In genomic region chr11:68871748-68872147, GRCm38 (mm10) we compare ENCODE assay signal across 7 mouse cellular contexts. TPM values are rescaled to one million over a fixed set of nuclear protein-coding genes. Genes with fewer than 3 reads are reported as not detected.
A peak's percentile ranks its signal among the peaks of the same experiment; 100 is the strongest.
DNase-seq lines count a peak whose midpoint lies in the region; ATAC-seq and TF ChIP-seq lines count a peak whose summit lies in the region.

Ndel1 (minus strand) TSS chr11:68871858.

- no peaks in the 10 kb centered on the region for H3K36me3 ChIP-seq in G1E (replicated peaks)
- no peaks in the 10 kb centered on the region for H3K36me3 ChIP-seq in hindbrain, embryonic 15.5 days

- DNase-seq in G1E (ENCODE audit: low spot score): no peak
- DNase-seq in adrenal gland, postnatal 14 days: peak; percentile 90
- peak; percentile 30 to 44 for DNase-seq in gastrocnemius, adult 8-10 months (ENCODE audit: low spot score in 2 of 2)
- DNase-seq in left cerebral cortex, postnatal 25 days (ENCODE audit: low spot score in 2 of 2): no peak
- no peak for DNase-seq in right cerebral cortex, postnatal 25 days

- H3K4me1 ChIP-seq in G1E (ENCODE audit: insufficient read depth, low read depth, low read length): no peaks in the 10 kb centered on the region
- H3K4me1 ChIP-seq in hindbrain, embryonic 15.5 days (replicated peaks): no peaks in the 10 kb centered on the region

- H3K9ac ChIP-seq in hindbrain, embryonic 15.5 days: no peak within 1 kb of the TSS

- H3K27ac ChIP-seq in hindbrain, embryonic 15.5 days (replicated peaks): no peak within 1 kb of the TSS

- ATAC-seq in G1E (ENCODE audit: extremely low read depth, insufficient number of reproducible peaks, low FRiP score, poor library complexity, severe bottlenecking): no peak
- no peak for ATAC-seq in hindbrain, embryonic 15.5 days (ENCODE audit: low FRiP score, low read depth)
- ATAC-seq in megakaryocyte progenitor cell, adult 5-6 weeks (replicated peaks; ENCODE audit: poor library complexity): peak; percentile 99

- H3K9me3 ChIP-seq in G1E (replicated peaks): no peaks in the 10 kb centered on the region
- H3K9me3 ChIP-seq in hindbrain, embryonic 15.5 days: no peaks in the 10 kb centered on the region

- intact Hi-C loops in left cerebral cortex, postnatal 25 days (cut with DNase I): loop anchor here (10.0 kb wide), 2 partner anchors 307 to 387 kb away; no protein-coding TSS in a partner anchor

- TF ChIP-seq CTCF in G1E (IDR thresholded peaks at IDR 0.05; ENCODE audit: low read depth, low read length): no peak

- H3K4me3 ChIP-seq in G1E (ENCODE audit: low read depth, low read length): no peak within 1 kb of the TSS
- H3K4me3 ChIP-seq in hindbrain, embryonic 15.5 days: no peak within 1 kb of the TSS

- H3K4me2 ChIP-seq in hindbrain, embryonic 15.5 days: no peak within 1 kb of the TSS

- peaks cover 24% of the 10 kb centered on the region; the same call in 1 of the 2 replicates for H3K27me3 ChIP-seq in G1E (ENCODE audit: insufficient read depth, low read length)
- no peaks in the 10 kb centered on the region for H3K27me3 ChIP-seq in hindbrain, embryonic 15.5 days

- 68% methylated on average over 6 of the region's 6 CpGs for WGBS in hindbrain, embryonic 15.5 days

RNA-seq across cellular contexts. Expression of gene Ndel1, which starts in this region (rescaled TPM):
- total RNA-seq in G1E (2014; fragmentation: Nextera tagmentation) (39.4 and 48.7 TPM in 2 replicates), G1E (2017) (52.3 and 64.3 TPM in 2 replicates)
- 26.2 and 40.3 TPM in 2 replicates for polyA plus RNA-seq in G1E (2012)
- total RNA-seq in adrenal gland, postnatal 14 days (2021): 67.1 and 73.2 TPM in 2 replicates
- 10 to 100 TPM; 70.5 to 96.6 (median 85.7) TPM for total RNA-seq in gastrocnemius, adult 8-10 months (2022)
- polyA plus RNA-seq in hindbrain, embryonic 15.5 days (2015; fragmentation: Nextera tagmentation; extraction: Ambion mirVana): 103 and 105 TPM in 2 replicates
- total RNA-seq in left cerebral cortex, postnatal 25 days (2021): 100 to 1,000 TPM; 102 to 121 TPM
- 26.2 and 28.0 TPM in 2 replicates for total RNA-seq in megakaryocyte progenitor cell, adult 5-6 weeks (2015)
- 35.9 and 40.5 TPM in 2 replicates for total RNA-seq in megakaryocyte progenitor cell, adult 5-6 weeks (2017)

Comparison
In these comparisons a context has a peak if more than half of its experiments do, and no peak if none do; other contexts are left out.
1. DNase-seq: peak in adrenal gland, postnatal 14 days (single experiment) and gastrocnemius, adult 8-10 months (2 of 2); none in G1E (single experiment), left cerebral cortex, postnatal 25 days (0 of 2) and right cerebral cortex, postnatal 25 days (single experiment).